Mouse (Mus musculus) embryonic stem cell, embryonic (primary cell): ENCODE measurements at regions not wholly inside any gene's neighbourhood (a gene's known extent, or its start where the extent isn't known, plus 50 kb on each side); places are given as distances from the start of the nearest gene placed in this dataset.
"Not testable (repeated sequence)": the region's sequence is repeated elsewhere in the genome, so short reads cannot be mapped to it uniquely, and the experiment has no call there.

Experiments
- CTCF ChIA-PET, 4 experiments: fragments of 300-600 bp in 2 of 4; fragments of 350-600 bp in 2 of 4; sonication (Branson Sonifier 250); formaldehyde crosslinking; loops; one replicate each; lab custom pipeline; 2022; ENCODE audit warnings: inconsistent platforms in 2 of 4; lab: Charles Lee
- POLR2A ChIA-PET, 4 experiments: fragments of 300-600 bp in 2 of 4; fragments of 350-600 bp in 2 of 4; sonication (Branson Sonifier 250); formaldehyde crosslinking; loops; one replicate each; lab custom pipeline; 2022; ENCODE audit warnings: antibody characterized with exemption in 4 of 4, inconsistent platforms in 1 of 4; lab: Charles Lee

- ChIA-PET CTCF (no interaction called here), POLR2A (no interaction called here)
Measured at GRCm38 (mm10) chr14:86070313-86071100, 1070.5 kb downstream of the Diaph3 start.

GRCm38 (mm10) chr14:86069329-86069728, 1071.7 kb downstream of the Diaph3 start:
- POLR2A ChIA-PET: no interaction called here
- CTCF ChIA-PET: no interaction called here

GRCm38 (mm10) chr14:86067743-86068142, 1073.3 kb downstream of the Diaph3 start:
- ChIA-PET POLR2A (no interaction called here), CTCF (no interaction called here)

- ChIA-PET CTCF (no interaction called here), POLR2A (no interaction called here)
Measured at GRCm38 (mm10) chr14:86063620-86063943, 1077.5 kb downstream of the Diaph3 start.

GRCm38 (mm10) chr14:86062885-86063619, 1078.0 kb downstream of the Diaph3 start:
- CTCF ChIA-PET: no interaction called here
- POLR2A ChIA-PET: no interaction called here

GRCm38 (mm10) chr14:86056991-86057390, 1084.0 kb downstream of the Diaph3 start:
- CTCF ChIA-PET: no interaction called here
- POLR2A ChIA-PET: no interaction called here

- POLR2A ChIA-PET: no interaction called here
- CTCF ChIA-PET: no interaction called here
Measured at GRCm38 (mm10) chr14:86054668-86055067, 1086.4 kb downstream of the Diaph3 start.

- CTCF ChIA-PET: interaction anchor here in 1 of 4 experiments (0.6 kb wide), 1 partner anchor 147 kb away, joined by 3 read pairs; no protein-coding TSS in a partner anchor
- POLR2A ChIA-PET: interaction anchor here in 1 of 4 experiments (0.6 kb wide), 1 partner anchor 58 kb away, joined by 3 read pairs; no protein-coding TSS in a partner anchor
Measured at GRCm38 (mm10) chr14:86029401-86029800, 1111.6 kb downstream of the Diaph3 start.

GRCm38 (mm10) chr14:86017611-86018010, 1123.4 kb downstream of the Diaph3 start:
- POLR2A ChIA-PET, CTCF ChIA-PET: not testable (repeated sequence)
